Mouse (Mus musculus): Measurements from ENCODE around the gene Epyc. TPM values are rescaled to one million over a fixed set of nuclear protein-coding genes. Genes with fewer than 3 reads are reported as not detected.
"Not testable (repeated sequence)": the region's sequence is repeated elsewhere in the genome, so short reads cannot be mapped to it uniquely, and the experiment has no call there.

Epyc gene
- total and polyA plus RNA-seq, 2 experiments from 2014 or later, result 0.55 to 0.98 TPM

DNA sequence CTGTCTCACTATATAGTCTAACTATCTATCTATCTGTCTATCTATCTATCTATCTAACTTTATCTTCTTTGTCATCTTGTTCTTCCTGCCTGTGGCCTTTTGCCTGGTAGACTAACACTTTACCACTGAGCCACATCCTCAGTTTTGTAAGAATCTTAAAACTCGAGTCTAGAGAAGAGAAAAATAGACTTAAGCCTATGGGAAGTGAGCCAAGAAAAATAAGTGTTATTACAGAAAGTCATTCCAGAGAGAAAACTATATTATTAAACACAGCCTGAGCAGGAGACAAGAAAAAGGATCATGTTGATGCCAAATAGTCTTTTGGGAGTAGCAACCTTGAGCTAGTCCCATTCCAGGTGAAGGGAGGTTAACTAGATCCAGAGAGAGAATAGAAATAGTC lies 82.1 kb downstream of the Epyc start:
- no peaks in the 10 kb centered on the region for H3K36me3 ChIP-seq (ENCODE audit: insufficient read depth, low read length)
- no peak overlapping the region for H3K4me3 ChIP-seq (ENCODE audit: low read depth, low read length)
- no peaks in the 10 kb centered on the region for H3K9me3 ChIP-seq (ENCODE audit: low read length)
- no peak for ATAC-seq (ENCODE audit: low FRiP score)
- 64% methylated on average over 1 of the region's 1 CpGs for WGBS
- DNase-seq (ENCODE audit: low spot score), result no peak
- no peak overlapping the region for H3K4me2 ChIP-seq (ENCODE audit: low read depth, low read length, poor library complexity, severe bottlenecking)
- H3K4me1 ChIP-seq (ENCODE audit: insufficient read depth, low read length), result no peaks in the 10 kb centered on the region
- no peaks in the 10 kb centered on the region for H3K27me3 ChIP-seq (ENCODE audit: insufficient read depth, low read length)
- no peak for TF ChIP-seq CTCF (IDR thresholded peaks at IDR 0.05)
- no peak overlapping the region for H3K27ac ChIP-seq (ENCODE audit: low read depth, low read length)
- no peak overlapping the region for H3K9ac ChIP-seq (replicated peaks; ENCODE audit: low read length, poor library complexity, severe bottlenecking)

GRCm38 (mm10) chr10:97726655-97727054 lies 82.8 kb downstream of the Epyc start, which contains the start of gene C030005K15Rik:
Gene C030005K15Rik, minus strand, starts transcription at chr10:97726755.
- not testable (repeated sequence) for H3K9ac ChIP-seq (replicated peaks; ENCODE audit: low read length, poor library complexity, severe bottlenecking); DNase-seq (ENCODE audit: low spot score); H3K4me1 ChIP-seq (ENCODE audit: insufficient read depth, low read length); H3K36me3 ChIP-seq (ENCODE audit: insufficient read depth, low read length); H3K9me3 ChIP-seq (ENCODE audit: low read length); H3K27me3 ChIP-seq (ENCODE audit: insufficient read depth, low read length); H3K27ac ChIP-seq (ENCODE audit: low read depth, low read length); ATAC-seq (ENCODE audit: low FRiP score); H3K4me2 ChIP-seq (ENCODE audit: low read depth, low read length, poor library complexity, severe bottlenecking); H3K4me3 ChIP-seq (ENCODE audit: low read depth, low read length)

Other genes with a start within 250 kb of the Epyc start
- gene Dcn, start 164.5 kb upstream of the Epyc start, total RNA-seq (2014; rRNA removed), result 52.2 and 56.7 TPM in 2 replicates
- gene Dcn, start 164.5 kb upstream of the Epyc start, polyA plus RNA-seq (2015; fragmentation: Nextera tagmentation; extraction: Ambion mirVana), result 52.2 and 57.3 TPM in 2 replicates
- 4.9 and 5.6 TPM in 2 replicates for gene Lum, start 78.9 kb upstream of the Epyc start, total RNA-seq (2014; rRNA removed)
- gene Lum, start 78.9 kb upstream of the Epyc start, polyA plus RNA-seq (2015; fragmentation: Nextera tagmentation; extraction: Ambion mirVana), result 7.8 and 8.2 TPM in 2 replicates
- gene Kera, start 37.2 kb upstream of the Epyc start, total RNA-seq (2014; rRNA removed), result not detected in 2 replicates
- not detected in 2 replicates for gene Kera, start 37.2 kb upstream of the Epyc start, polyA plus RNA-seq (2015; fragmentation: Nextera tagmentation; extraction: Ambion mirVana)
- gene Ccer1, start 49.0 kb downstream of the Epyc start, total RNA-seq (2014; rRNA removed), result not detected in 2 replicates
- not detected in 2 replicates for gene Ccer1, start 49.0 kb downstream of the Epyc start, polyA plus RNA-seq (2015; fragmentation: Nextera tagmentation; extraction: Ambion mirVana)
- gene C030005K15Rik, start 82.7 kb downstream of the Epyc start, total RNA-seq (2014; rRNA removed), result 0.11 TPM in 1 of 2 replicates, not detected in the other
- not detected in 2 replicates for gene C030005K15Rik, start 82.7 kb downstream of the Epyc start, polyA plus RNA-seq (2015; fragmentation: Nextera tagmentation; extraction: Ambion mirVana)

All from midbrain, postnatal 0 days (tissue).